Mouse (Mus musculus) testis, adult 2 months (tissue): Measurements from ENCODE around the gene Nudt8.

Experiments used
- CTCF ChIP-seq: fragments of 200-500 bp; IDR thresholded peaks from 2 replicates; pipeline ENCODE4 v1.5.1; 2012; ENCODE audit warnings: low read depth, mild to moderate bottlenecking, inconsistent platforms, low read length, moderate library complexity; ENCODE audit not compliant: control insufficient read depth, insufficient read depth, insufficient replicate concordance
- POLR2A ChIP-seq: fragments of 200-500 bp; IDR thresholded peaks from 2 replicates; pipeline ENCODE4 v1.6.1; 2012; ENCODE audit warnings: low read depth, mild to moderate bottlenecking, inconsistent platforms, low read length, moderate library complexity; ENCODE audit not compliant: control insufficient read depth

GRCm38 (mm10) chr19:3999121-3999730, 1.2 kb upstream of the Nudt8 start:
- TF ChIP-seq CTCF (no peak), POLR2A (no peak)
